Mouse (Mus musculus) thymus, postnatal 0 days (tissue): ENCODE measurements around the gene 5430403G16Rik. TPM values are rescaled to one million over a fixed set of nuclear protein-coding genes. Genes with fewer than 3 reads are reported as not detected.
"Not testable (repeated sequence)": the region's sequence is repeated elsewhere in the genome, so short reads cannot be mapped to it uniquely, and the experiment has no call there.

Source experiments
- DNase-seq: peaks from one replicate; pipeline ENCODE4 v3.0.0-alpha.2; 2015; ENCODE audit warnings: low spot score
- polyA plus RNA-seq: library from polyadenylated mRNA; unstranded; fragments of >200 nt; fragmentation: Nextera tagmentation; extraction: Ambion mirVana; gene quantifications from 2 replicates; pipeline ENCODE4 v1.2.1, GENCODE M21; 2015

The 5430403G16Rik gene
- 2.0 and 2.5 TPM in 2 replicates for polyA plus RNA-seq

GRCm38 (mm10) chr5:109690537-109691201, at the start of gene 5430403G16Rik:
Gene 5430403G16Rik (minus strand): TSS chr5:109691041.
- peak; percentile 93 for DNase-seq

GRCm38 (mm10) chr5:109717341-109717740, 26.5 kb upstream of the 5430403G16Rik start:
- DNase-seq, result not testable (repeated sequence)

- not testable (repeated sequence) for DNase-seq
These were observed 544 bp upstream of the 5430403G16Rik start for GRCm38 (mm10) chr5:109691205-109691965.

- DNase-seq, result no peak
These were observed 7.9 kb downstream of the 5430403G16Rik start for GRCm38 (mm10) chr5:109682921-109683320.

Other genes with a start within 250 kb of the 5430403G16Rik start
- gene Crlf2, start 132.0 kb downstream of the 5430403G16Rik start, polyA plus RNA-seq, result 24.9 and 27.2 TPM in 2 replicates
- 17.6 and 21.1 TPM in 2 replicates for gene 4930522L14Rik, start 60.8 kb upstream of the 5430403G16Rik start, polyA plus RNA-seq
- gene Gm15446, start 232.4 kb upstream of the 5430403G16Rik start, polyA plus RNA-seq, result 1.2 and 1.5 TPM in 2 replicates